In genomic region chrX:73342068-73342467, GRCm38 (mm10) we compare ENCODE assay signal across 8 mouse cellular contexts. TPM values are rescaled to one million over a fixed set of nuclear protein-coding genes. Genes with fewer than 3 reads are reported as not detected.
DNase-seq lines count a peak whose midpoint lies in the region; ATAC-seq and TF ChIP-seq lines count a peak whose summit lies in the region.

No protein-coding gene starts in this region.

- no peak for TF ChIP-seq CTCF in intestine, postnatal 0 days (IDR thresholded peaks at IDR 0.05; ENCODE audit: low read depth)

- no peaks in the 10 kb centered on the region for H3K9me3 ChIP-seq in kidney, embryonic 15.5 days (replicated peaks)
- no peaks in the 10 kb centered on the region for H3K9me3 ChIP-seq in embryonic facial prominence, embryonic 14.5 days (ENCODE audit: control insufficient read depth, low read length)
- H3K9me3 ChIP-seq in intestine, postnatal 0 days (ENCODE audit: control insufficient read depth), result no peaks in the 10 kb centered on the region
- H3K9me3 ChIP-seq in neural tube, embryonic 15.5 days (replicated peaks), result no peaks in the 10 kb centered on the region

- peak overlapping the region; percentile 58 for H3K4me2 ChIP-seq in kidney, embryonic 15.5 days
- H3K4me2 ChIP-seq in embryonic facial prominence, embryonic 14.5 days (ENCODE audit: low read depth, low read length), result peak overlapping the region; percentile 60
- peak overlapping the region; percentile 63 for H3K4me2 ChIP-seq in intestine, postnatal 0 days (replicated peaks; ENCODE audit: low read depth)
- H3K4me2 ChIP-seq in neural tube, embryonic 15.5 days, result peak overlapping the region; percentile 61

- peak overlapping the region; percentile 66 for H3K4me3 ChIP-seq in kidney, embryonic 15.5 days (replicated peaks)
- H3K4me3 ChIP-seq in embryonic facial prominence, embryonic 14.5 days (ENCODE audit: low read depth, low read length), result peak overlapping the region; percentile 59
- H3K4me3 ChIP-seq in intestine, postnatal 0 days (ENCODE audit: low read depth, low read length), result peak overlapping the region; percentile 51
- peak overlapping the region; percentile 55 for H3K4me3 ChIP-seq in neural tube, embryonic 15.5 days (replicated peaks)

- ATAC-seq in kidney, embryonic 15.5 days (replicated peaks; ENCODE audit: low FRiP score), result peak; percentile 65
- ATAC-seq in embryonic facial prominence, embryonic 14.5 days (ENCODE audit: low read depth), result no peak
- ATAC-seq in intestine, postnatal 0 days, result no peak
- peak; percentile 37; the same call in 1 of the 2 replicates for ATAC-seq in neural tube, embryonic 15.5 days (ENCODE audit: low FRiP score)

- no peak overlapping the region for H3K9ac ChIP-seq in kidney, embryonic 15.5 days
- no peak overlapping the region for H3K9ac ChIP-seq in embryonic facial prominence, embryonic 14.5 days (ENCODE audit: low read depth, low read length)
- H3K9ac ChIP-seq in intestine, postnatal 0 days (ENCODE audit: low read depth, low read length), result no peak overlapping the region
- H3K9ac ChIP-seq in neural tube, embryonic 15.5 days (replicated peaks), result peak overlapping the region; percentile 61; the same call in 1 of the 2 replicates

- 0 out of 2 replicates have a peak, but pooled peaks cover 5% of the 10 kb centered on the region for H3K4me1 ChIP-seq in kidney, embryonic 15.5 days
- peaks cover 4% of the 10 kb centered on the region; the same call in 1 of the 2 replicates for H3K4me1 ChIP-seq in embryonic facial prominence, embryonic 14.5 days (ENCODE audit: control insufficient read depth, insufficient read depth, low read length)
- H3K4me1 ChIP-seq in intestine, postnatal 0 days (replicated peaks; ENCODE audit: control insufficient read depth, insufficient read depth, low read length), result no peaks in the 10 kb centered on the region
- peaks cover 7% of the 10 kb centered on the region; the same call in 1 of the 2 replicates for H3K4me1 ChIP-seq in neural tube, embryonic 15.5 days

- 42% methylated on average over 3 of the region's 3 CpGs for WGBS in kidney, embryonic 15.5 days
- 38% methylated on average over 3 of the region's 3 CpGs for WGBS in embryonic facial prominence, embryonic 14.5 days
- 33% methylated on average over 3 of the region's 3 CpGs for WGBS in intestine, postnatal 0 days
- WGBS in neural tube, embryonic 15.5 days, result 41% methylated on average over 3 of the region's 3 CpGs

- DNase-seq in kidney, postnatal 4 days, result no peak
- DNase-seq in embryonic facial prominence, embryonic 14.5 days (ENCODE audit: low spot score), result no peak
- no peak for DNase-seq in spleen, postnatal 10 days (ENCODE audit: low spot score in 2 of 2)
- no peak for DNase-seq in cerebellum, postnatal 36 days
- DNase-seq in adrenal gland, adult (ENCODE audit: inconsistent age in 2 of 2, low spot score in 1 of 2), result no peak

- H3K27me3 ChIP-seq in kidney, embryonic 15.5 days, result peaks cover 18% of the 10 kb centered on the region
- no peaks in the 10 kb centered on the region for H3K27me3 ChIP-seq in embryonic facial prominence, embryonic 14.5 days (replicated peaks; ENCODE audit: control insufficient read depth, insufficient read depth, low read length)
- H3K27me3 ChIP-seq in intestine, postnatal 0 days (replicated peaks; ENCODE audit: control insufficient read depth, insufficient read depth, low read length), result no peaks in the 10 kb centered on the region
- no peaks in the 10 kb centered on the region for H3K27me3 ChIP-seq in neural tube, embryonic 15.5 days (replicated peaks)

- no peak overlapping the region for H3K27ac ChIP-seq in kidney, embryonic 15.5 days
- H3K27ac ChIP-seq in embryonic facial prominence, embryonic 14.5 days (replicated peaks; ENCODE audit: low read depth, low read length), result no peak overlapping the region
- no peak overlapping the region for H3K27ac ChIP-seq in intestine, postnatal 0 days (ENCODE audit: low read depth, low read length)
- H3K27ac ChIP-seq in neural tube, embryonic 15.5 days (replicated peaks), result no peak overlapping the region

- no peaks in the 10 kb centered on the region for H3K36me3 ChIP-seq in kidney, embryonic 15.5 days
- H3K36me3 ChIP-seq in embryonic facial prominence, embryonic 14.5 days (ENCODE audit: control insufficient read depth, insufficient read depth, low read length), result no peaks in the 10 kb centered on the region
- H3K36me3 ChIP-seq in intestine, postnatal 0 days (ENCODE audit: control insufficient read depth, insufficient read depth), result no peaks in the 10 kb centered on the region
- H3K36me3 ChIP-seq in neural tube, embryonic 15.5 days, result no peaks in the 10 kb centered on the region

RNA-seq across cellular contexts. Expression of gene Zfp275, which starts 0.4 kb away (rescaled TPM):
- polyA plus RNA-seq in kidney, embryonic 15.5 days (2015; fragmentation: Nextera tagmentation; extraction: Ambion mirVana), result 13.3 and 14.3 TPM in 2 replicates
- 27.1 and 28.1 TPM in 2 replicates for polyA plus RNA-seq in embryonic facial prominence, embryonic 14.5 days (2014; fragmentation: Nextera tagmentation; extraction: Ambion mirVana)
- 2.2 and 2.3 TPM in 2 replicates for polyA plus RNA-seq in intestine, postnatal 0 days (2015; fragmentation: Nextera tagmentation; extraction: Ambion mirVana)
- polyA plus RNA-seq in neural tube, embryonic 15.5 days (2015; fragmentation: Nextera tagmentation; extraction: Ambion mirVana), result 8.9 and 9.8 TPM in 2 replicates

RNA-seq across cellular contexts. Expression of gene Gm45015, which starts 5.4 kb away (rescaled TPM):
- polyA plus RNA-seq in kidney, embryonic 15.5 days (2015; fragmentation: Nextera tagmentation; extraction: Ambion mirVana), result not detected in 2 replicates
- not detected in 2 replicates for polyA plus RNA-seq in embryonic facial prominence, embryonic 14.5 days (2014; fragmentation: Nextera tagmentation; extraction: Ambion mirVana)
- not detected in 2 replicates for polyA plus RNA-seq in intestine, postnatal 0 days (2015; fragmentation: Nextera tagmentation; extraction: Ambion mirVana)
- not detected in 2 replicates for polyA plus RNA-seq in neural tube, embryonic 15.5 days (2015; fragmentation: Nextera tagmentation; extraction: Ambion mirVana)

RNA-seq across cellular contexts. Expression of gene Xlr5a, which starts 49.3 kb away (rescaled TPM):
- not detected in 2 replicates for polyA plus RNA-seq in kidney, embryonic 15.5 days (2015; fragmentation: Nextera tagmentation; extraction: Ambion mirVana)
- 0.11 TPM in 1 of 2 replicates, not detected in the other for polyA plus RNA-seq in embryonic facial prominence, embryonic 14.5 days (2014; fragmentation: Nextera tagmentation; extraction: Ambion mirVana)
- polyA plus RNA-seq in intestine, postnatal 0 days (2015; fragmentation: Nextera tagmentation; extraction: Ambion mirVana), result 0.65 and 0.97 TPM in 2 replicates
- 0.20 TPM in 1 of 2 replicates, not detected in the other for polyA plus RNA-seq in neural tube, embryonic 15.5 days (2015; fragmentation: Nextera tagmentation; extraction: Ambion mirVana)

RNA-seq across cellular contexts. Expression of gene Xlr5c, which starts 49.3 kb away (rescaled TPM):
- polyA plus RNA-seq in kidney, embryonic 15.5 days (2015; fragmentation: Nextera tagmentation; extraction: Ambion mirVana), result not detected in 2 replicates
- not detected in 2 replicates for polyA plus RNA-seq in embryonic facial prominence, embryonic 14.5 days (2014; fragmentation: Nextera tagmentation; extraction: Ambion mirVana)
- polyA plus RNA-seq in intestine, postnatal 0 days (2015; fragmentation: Nextera tagmentation; extraction: Ambion mirVana), result 0.54 and 0.59 TPM in 2 replicates
- polyA plus RNA-seq in neural tube, embryonic 15.5 days (2015; fragmentation: Nextera tagmentation; extraction: Ambion mirVana), result not detected in 2 replicates

RNA-seq across cellular contexts. Expression of gene Gm18336, which starts 56.5 kb away (rescaled TPM):
- polyA plus RNA-seq in kidney, embryonic 15.5 days (2015; fragmentation: Nextera tagmentation; extraction: Ambion mirVana), result not detected in 2 replicates
- not detected in 2 replicates for polyA plus RNA-seq in embryonic facial prominence, embryonic 14.5 days (2014; fragmentation: Nextera tagmentation; extraction: Ambion mirVana)
- polyA plus RNA-seq in intestine, postnatal 0 days (2015; fragmentation: Nextera tagmentation; extraction: Ambion mirVana), result not detected in 2 replicates
- polyA plus RNA-seq in neural tube, embryonic 15.5 days (2015; fragmentation: Nextera tagmentation; extraction: Ambion mirVana), result not detected in 2 replicates

Comparison
In these comparisons a context has a peak if more than half of its experiments do, and no peak if none do; other contexts are left out.
1. ATAC-seq: peak in kidney, embryonic 15.5 days (single experiment) and neural tube, embryonic 15.5 days (single experiment); none in embryonic facial prominence, embryonic 14.5 days (single experiment) and intestine, postnatal 0 days (single experiment).
2. Peak in every context shown above with its lines, with median percentiles within 50 percentile points of each other: H3K4me2 ChIP-seq and H3K4me3 ChIP-seq.